Mouse (Mus musculus) stomach, embryonic 15.5 days (tissue): ENCODE measurements around the gene Runx3. TPM values are rescaled to one million over a fixed set of nuclear protein-coding genes. Genes with fewer than 3 reads are reported as not detected.

Source experiments
- ATAC-seq: fragments of 200-750 bp; cut with Nextera tagmentation; 2 replicates; pipeline ENCODE4 v1.8.0; 2017; ENCODE audit warnings: low read depth, moderate number of reproducible peaks, moderate TSS enrichment; ENCODE audit not compliant: insufficient read depth, low FRiP score
- H3K27ac ChIP-seq: fragments of 300-500 bp; sonication (generic); 2 replicates; pipeline ENCODE4 v1.5.1; 2015; ENCODE audit warnings: mild to moderate bottlenecking, inconsistent platforms
- H3K27me3 ChIP-seq: fragments of 300-500 bp; sonication (generic); replicated peaks from 2 replicates; pipeline ENCODE4 v1.6.1; 2015; ENCODE audit warnings: inconsistent platforms
- H3K36me3 ChIP-seq: fragments of 300-500 bp; sonication (generic); 2 replicates; pipeline ENCODE4 v1.6.1; 2015; ENCODE audit warnings: inconsistent platforms
- H3K4me1 ChIP-seq: fragments of 300-500 bp; sonication (generic); 2 replicates; pipeline ENCODE4 v1.6.1; 2015; ENCODE audit warnings: inconsistent platforms
- H3K4me2 ChIP-seq: fragments of 300-500 bp; sonication (generic); 2 replicates; pipeline ENCODE4 v1.6.1; 2015; ENCODE audit warnings: mild to moderate bottlenecking, inconsistent platforms
- H3K4me3 ChIP-seq: fragments of 300-500 bp; sonication (generic); replicated peaks from 2 replicates; pipeline ENCODE4 v1.5.1; 2015; ENCODE audit warnings: inconsistent platforms
- H3K9ac ChIP-seq: fragments of 300-500 bp; sonication (generic); 2 replicates; pipeline ENCODE4 v1.6.1; 2015; ENCODE audit warnings: inconsistent platforms
- H3K9me3 ChIP-seq: fragments of 300-500 bp; sonication (generic); 2 replicates; pipeline ENCODE4 v1.6.1; 2016; ENCODE audit warnings: inconsistent platforms
- WGBS: fragments of 180-500 bp; shearing (Covaris S2); methylation state at CpG from one replicate; pipeline ENCODE4 v1.1.7; 2015; 5-methylcytosine and 5-hydroxymethylcytosine counted together
- polyA plus RNA-seq: library from polyadenylated mRNA; unstranded; fragments of >200 nt; fragmentation: Nextera tagmentation; extraction: Ambion mirVana; gene quantifications from 2 replicates; pipeline ENCODE4 v1.2.1, GENCODE M21; 2015

The Runx3 gene
- polyA plus RNA-seq, 1 experiment from 2014 or later: 0.26 TPM

- WGBS: 61% methylated on average over 5 of the region's 5 CpGs
- Histone ChIP-seq H3K4me3 (no peak overlapping the region), H3K9me3 (0 out of 2 replicates have a peak, but pooled peaks cover 4% of the 10 kb centered on the region), H3K9ac (no peak overlapping the region), H3K27me3 (no peaks in the 10 kb centered on the region), H3K4me1 (no peaks in the 10 kb centered on the region), H3K36me3 (no peaks in the 10 kb centered on the region), H3K27ac (no peak overlapping the region), H3K4me2 (no peak overlapping the region)
- ATAC-seq: no peak
Observed at GRCm38 (mm10) chr4:135116391-135116790, 4.1 kb upstream of the Runx3 start.

- H3K9ac ChIP-seq: no peak overlapping the region
- WGBS: 87% methylated on average over 9 of the region's 9 CpGs
Observed at GRCm38 (mm10) chr4:135117846-135118245, 2.6 kb upstream of the Runx3 start.

GRCm38 (mm10) chr4:135118855-135119474, 1.5 kb upstream of the Runx3 start:
- Histone ChIP-seq H3K9ac (no peak overlapping the region), H3K4me2 (no peak overlapping the region), H3K4me1 (no peaks in the 10 kb centered on the region), H3K4me3 (no peak overlapping the region), H3K9me3 (no peaks in the 10 kb centered on the region), H3K27me3 (no peaks in the 10 kb centered on the region), H3K36me3 (no peaks in the 10 kb centered on the region), H3K27ac (no peak overlapping the region)
- ATAC-seq: no peak
- 88% methylated on average over 12 of the region's 12 CpGs for WGBS

More at GRCm38 (mm10) chr4:135117846-135118245, 2.6 kb upstream of the Runx3 start:
- H3K4me3 ChIP-seq: no peak overlapping the region
- H3K4me1 ChIP-seq: no peaks in the 10 kb centered on the region
- no peak for ATAC-seq
- H3K4me2 ChIP-seq: no peak overlapping the region
- no peaks in the 10 kb centered on the region for H3K27me3 ChIP-seq
- no peak overlapping the region for H3K27ac ChIP-seq
- H3K9me3 ChIP-seq: no peaks in the 10 kb centered on the region
- no peaks in the 10 kb centered on the region for H3K36me3 ChIP-seq

GRCm38 (mm10) chr4:135123721-135124120, 3.3 kb downstream of the Runx3 start:
- H3K4me2 ChIP-seq: no peak overlapping the region
- 0 out of 2 replicates have a peak, but pooled peaks cover 1% of the 10 kb centered on the region for H3K4me1 ChIP-seq
- no peak overlapping the region for H3K9ac ChIP-seq
- H3K9me3 ChIP-seq: no peaks in the 10 kb centered on the region
- WGBS: 82% methylated on average over 5 of the region's 5 CpGs
- 0 out of 2 replicates have a peak, but pooled peaks cover 4% of the 10 kb centered on the region for H3K27me3 ChIP-seq
- H3K27ac ChIP-seq: no peak overlapping the region
- H3K36me3 ChIP-seq: no peaks in the 10 kb centered on the region
- no peak for ATAC-seq
- no peak overlapping the region for H3K4me3 ChIP-seq

GRCm38 (mm10) chr4:135124732-135125131, 4.3 kb downstream of the Runx3 start:
- H3K4me1 ChIP-seq: 0 out of 2 replicates have a peak, but pooled peaks cover 8% of the 10 kb centered on the region
- WGBS: 87% methylated on average over 6 of the region's 6 CpGs
- no peaks in the 10 kb centered on the region for H3K36me3 ChIP-seq
- 0 out of 2 replicates have a peak, but pooled peaks cover 4% of the 10 kb centered on the region for H3K27me3 ChIP-seq
- H3K4me2 ChIP-seq: no peak overlapping the region
- H3K9me3 ChIP-seq: no peaks in the 10 kb centered on the region
- H3K27ac ChIP-seq: no peak overlapping the region
- ATAC-seq: no peak
- H3K9ac ChIP-seq: no peak overlapping the region
- no peak overlapping the region for H3K4me3 ChIP-seq

GRCm38 (mm10) chr4:135125152-135125551, 4.7 kb downstream of the Runx3 start:
- H3K27me3 ChIP-seq: 0 out of 2 replicates have a peak, but pooled peaks cover 4% of the 10 kb centered on the region
- 73% methylated on average over 3 of the region's 3 CpGs for WGBS
- no peak overlapping the region for H3K27ac ChIP-seq
- H3K4me2 ChIP-seq: no peak overlapping the region
- H3K36me3 ChIP-seq: no peaks in the 10 kb centered on the region
- no peak for ATAC-seq
- H3K9ac ChIP-seq: no peak overlapping the region
- H3K9me3 ChIP-seq: no peaks in the 10 kb centered on the region
- 0 out of 2 replicates have a peak, but pooled peaks cover 8% of the 10 kb centered on the region for H3K4me1 ChIP-seq
- no peak overlapping the region for H3K4me3 ChIP-seq

GRCm38 (mm10) chr4:135126385-135126784, 5.9 kb downstream of the Runx3 start:
- Histone ChIP-seq H3K9ac (no peak overlapping the region), H3K36me3 (no peaks in the 10 kb centered on the region), H3K27ac (no peak overlapping the region), H3K4me3 (no peak overlapping the region), H3K4me2 (no peak overlapping the region), H3K27me3 (0 out of 2 replicates have a peak, but pooled peaks cover 4% of the 10 kb centered on the region), H3K4me1 (0 out of 2 replicates have a peak, but pooled peaks cover 8% of the 10 kb centered on the region), H3K9me3 (no peaks in the 10 kb centered on the region)
- ATAC-seq: no peak
- 57% methylated on average over 5 of the region's 5 CpGs for WGBS

- no peak overlapping the region for H3K9ac ChIP-seq
- no peaks in the 10 kb centered on the region for H3K9me3 ChIP-seq
- H3K4me1 ChIP-seq: 0 out of 2 replicates have a peak, but pooled peaks cover 8% of the 10 kb centered on the region
- H3K27ac ChIP-seq: no peak overlapping the region
- H3K4me2 ChIP-seq: peak overlapping the region; percentile 46
- peak overlapping the region; percentile 5 for H3K4me3 ChIP-seq
- 16% methylated on average over 22 of the region's 22 CpGs for WGBS
- no peak for ATAC-seq
- H3K27me3 ChIP-seq: 0 out of 2 replicates have a peak, but pooled peaks cover 4% of the 10 kb centered on the region
- H3K36me3 ChIP-seq: no peaks in the 10 kb centered on the region
Observed at GRCm38 (mm10) chr4:135128841-135129520, 8.5 kb downstream of the Runx3 start.

GRCm38 (mm10) chr4:135130156-135130555, 9.7 kb downstream of the Runx3 start:
- Histone ChIP-seq H3K4me3 (no peak overlapping the region), H3K4me1 (0 out of 2 replicates have a peak, but pooled peaks cover 8% of the 10 kb centered on the region), H3K27me3 (0 out of 2 replicates have a peak, but pooled peaks cover 4% of the 10 kb centered on the region), H3K9me3 (no peaks in the 10 kb centered on the region), H3K27ac (no peak overlapping the region), H3K36me3 (no peaks in the 10 kb centered on the region), H3K4me2 (no peak overlapping the region), H3K9ac (no peak overlapping the region)
- WGBS: 86% methylated on average over 6 of the region's 6 CpGs
- no peak for ATAC-seq

GRCm38 (mm10) chr4:135131145-135131544, 10.7 kb downstream of the Runx3 start:
- Histone ChIP-seq H3K27ac (no peak overlapping the region), H3K9me3 (no peaks in the 10 kb centered on the region), H3K9ac (no peak overlapping the region), H3K36me3 (no peaks in the 10 kb centered on the region), H3K4me3 (no peak overlapping the region), H3K4me2 (no peak overlapping the region), H3K4me1 (0 out of 2 replicates have a peak, but pooled peaks cover 8% of the 10 kb centered on the region), H3K27me3 (0 out of 2 replicates have a peak, but pooled peaks cover 4% of the 10 kb centered on the region)
- 79% methylated on average over 6 of the region's 6 CpGs for WGBS
- no peak for ATAC-seq

- Histone ChIP-seq H3K9me3 (no peaks in the 10 kb centered on the region), H3K36me3 (no peaks in the 10 kb centered on the region), H3K27me3 (0 out of 2 replicates have a peak, but pooled peaks cover 4% of the 10 kb centered on the region), H3K4me1 (0 out of 2 replicates have a peak, but pooled peaks cover 8% of the 10 kb centered on the region), H3K9ac (no peak overlapping the region), H3K27ac (no peak overlapping the region), H3K4me3 (no peak overlapping the region), H3K4me2 (no peak overlapping the region)
- no peak for ATAC-seq
- WGBS: 80% methylated on average over 12 of the region's 12 CpGs
Observed at GRCm38 (mm10) chr4:135132797-135133196, 12.3 kb downstream of the Runx3 start.

- Histone ChIP-seq H3K36me3 (no peaks in the 10 kb centered on the region), H3K4me3 (no peak overlapping the region), H3K9ac (no peak overlapping the region), H3K27ac (no peak overlapping the region), H3K4me1 (0 out of 2 replicates have a peak, but pooled peaks cover 7% of the 10 kb centered on the region), H3K9me3 (no peaks in the 10 kb centered on the region), H3K4me2 (no peak overlapping the region), H3K27me3 (peaks cover 7% of the 10 kb centered on the region)
- 57% methylated on average over 4 of the region's 4 CpGs for WGBS
- ATAC-seq: no peak
Observed at GRCm38 (mm10) chr4:135133711-135134110, 13.3 kb downstream of the Runx3 start.
